Mouse (Mus musculus): Measurements from ENCODE around the gene Slc41a3. TPM values are rescaled to one million over a fixed set of nuclear protein-coding genes. Genes with fewer than 3 reads are reported as not detected.

Slc41a3 gene
- polyA plus RNA-seq, 1 experiment from 2014 or later: 5.8 TPM

- H3K4me1 ChIP-seq: 0 out of 2 replicates have a peak, but pooled peaks cover 3% of the 10 kb centered on the region
- H3K27ac ChIP-seq: no peak overlapping the region
- no peak for ATAC-seq (replicated peaks)
- WGBS: 87% methylated on average over 19 of the region's 19 CpGs
- no peak overlapping the region for H3K4me2 ChIP-seq
- no peaks in the 10 kb centered on the region for H3K9me3 ChIP-seq
- no peaks in the 10 kb centered on the region for H3K36me3 ChIP-seq (replicated peaks)
- H3K4me3 ChIP-seq: no peak overlapping the region
- H3K9ac ChIP-seq: no peak overlapping the region
- H3K27me3 ChIP-seq (replicated peaks): no peaks in the 10 kb centered on the region
Observed at GRCm38 (mm10) chr6:90618821-90619636, 14.5 kb downstream of the Slc41a3 start.

- no peak for ATAC-seq (replicated peaks)
- WGBS: 76% methylated on average over 5 of the region's 5 CpGs
Observed at GRCm38 (mm10) chr6:90619936-90620335, 15.4 kb downstream of the Slc41a3 start.

GRCm38 (mm10) chr6:90620791-90621583, 16.5 kb downstream of the Slc41a3 start:
- WGBS: 37% methylated on average over 9 of the region's 9 CpGs
- H3K9me3 ChIP-seq: no peaks in the 10 kb centered on the region
- ATAC-seq (replicated peaks): no peak
- no peak overlapping the region for H3K4me2 ChIP-seq
- no peaks in the 10 kb centered on the region for H3K36me3 ChIP-seq (replicated peaks)
- H3K27ac ChIP-seq: no peak overlapping the region
- 0 out of 2 replicates have a peak, but pooled peaks cover 3% of the 10 kb centered on the region for H3K4me1 ChIP-seq
- no peak overlapping the region for H3K4me3 ChIP-seq
- H3K27me3 ChIP-seq (replicated peaks): no peaks in the 10 kb centered on the region
- H3K9ac ChIP-seq: no peak overlapping the region

More at GRCm38 (mm10) chr6:90619936-90620335, 15.4 kb downstream of the Slc41a3 start:
- Histone ChIP-seq H3K27ac (no peak overlapping the region), H3K9me3 (no peaks in the 10 kb centered on the region), H3K36me3 (replicated peaks) (no peaks in the 10 kb centered on the region), H3K9ac (no peak overlapping the region), H3K4me2 (no peak overlapping the region), H3K4me1 (0 out of 2 replicates have a peak, but pooled peaks cover 3% of the 10 kb centered on the region), H3K4me3 (no peak overlapping the region), H3K27me3 (replicated peaks) (no peaks in the 10 kb centered on the region)

- Histone ChIP-seq H3K9ac (no peak overlapping the region), H3K9me3 (no peaks in the 10 kb centered on the region), H3K27me3 (replicated peaks) (no peaks in the 10 kb centered on the region), H3K4me2 (no peak overlapping the region), H3K4me3 (no peak overlapping the region), H3K36me3 (replicated peaks) (no peaks in the 10 kb centered on the region), H3K27ac (no peak overlapping the region), H3K4me1 (0 out of 2 replicates have a peak, but pooled peaks cover 3% of the 10 kb centered on the region)
- 84% methylated on average over 6 of the region's 6 CpGs for WGBS
- no peak for ATAC-seq (replicated peaks)
Observed at GRCm38 (mm10) chr6:90621584-90621890, 17.0 kb downstream of the Slc41a3 start.

- WGBS: 36% methylated on average over 11 of the region's 11 CpGs
- H3K4me2 ChIP-seq: no peak overlapping the region
Observed at GRCm38 (mm10) chr6:90622758-90623455, 18.4 kb downstream of the Slc41a3 start.

GRCm38 (mm10) chr6:90623456-90623836, 18.9 kb downstream of the Slc41a3 start:
- Histone ChIP-seq H3K36me3 (replicated peaks) (no peaks in the 10 kb centered on the region), H3K27me3 (replicated peaks) (no peaks in the 10 kb centered on the region), H3K9me3 (no peaks in the 10 kb centered on the region), H3K27ac (no peak overlapping the region), H3K9ac (no peak overlapping the region), H3K4me2 (no peak overlapping the region), H3K4me1 (0 out of 2 replicates have a peak, but pooled peaks cover 3% of the 10 kb centered on the region), H3K4me3 (no peak overlapping the region)
- 82% methylated on average over 5 of the region's 5 CpGs for WGBS
- ATAC-seq (replicated peaks): no peak

More at GRCm38 (mm10) chr6:90622758-90623455, 18.4 kb downstream of the Slc41a3 start:
- H3K27me3 ChIP-seq (replicated peaks): no peaks in the 10 kb centered on the region
- H3K4me3 ChIP-seq: no peak overlapping the region
- 0 out of 2 replicates have a peak, but pooled peaks cover 3% of the 10 kb centered on the region for H3K4me1 ChIP-seq
- H3K9ac ChIP-seq: no peak overlapping the region
- no peak overlapping the region for H3K27ac ChIP-seq
- H3K9me3 ChIP-seq: no peaks in the 10 kb centered on the region
- 0 out of 2 replicates have a peak, but pooled peaks have one; percentile 18 for ATAC-seq (replicated peaks)
- no peaks in the 10 kb centered on the region for H3K36me3 ChIP-seq (replicated peaks)

- 89% methylated on average over 6 of the region's 6 CpGs for WGBS
Observed at GRCm38 (mm10) chr6:90624184-90624583, 19.7 kb downstream of the Slc41a3 start.

GRCm38 (mm10) chr6:90624733-90625132, 20.2 kb downstream of the Slc41a3 start:
- no peaks in the 10 kb centered on the region for H3K27me3 ChIP-seq (replicated peaks)
- no peak overlapping the region for H3K4me3 ChIP-seq
- no peaks in the 10 kb centered on the region for H3K36me3 ChIP-seq (replicated peaks)
- 82% methylated on average over 11 of the region's 11 CpGs for WGBS
- 0 out of 2 replicates have a peak, but pooled peaks cover 3% of the 10 kb centered on the region for H3K4me1 ChIP-seq
- ATAC-seq (replicated peaks): no peak
- H3K9ac ChIP-seq: no peak overlapping the region
- H3K27ac ChIP-seq: no peak overlapping the region
- no peak overlapping the region for H3K4me2 ChIP-seq
- H3K9me3 ChIP-seq: no peaks in the 10 kb centered on the region

More at GRCm38 (mm10) chr6:90624184-90624583, 19.7 kb downstream of the Slc41a3 start:
- no peak overlapping the region for H3K4me2 ChIP-seq
- no peaks in the 10 kb centered on the region for H3K9me3 ChIP-seq
- H3K27me3 ChIP-seq (replicated peaks): no peaks in the 10 kb centered on the region
- no peaks in the 10 kb centered on the region for H3K36me3 ChIP-seq (replicated peaks)
- ATAC-seq (replicated peaks): no peak
- H3K4me1 ChIP-seq: 0 out of 2 replicates have a peak, but pooled peaks cover 3% of the 10 kb centered on the region
- H3K27ac ChIP-seq: no peak overlapping the region
- no peak overlapping the region for H3K4me3 ChIP-seq
- H3K9ac ChIP-seq: no peak overlapping the region

GRCm38 (mm10) chr6:90625207-90625994, 20.9 kb downstream of the Slc41a3 start:
- Histone ChIP-seq H3K4me1 (0 out of 2 replicates have a peak, but pooled peaks cover 3% of the 10 kb centered on the region), H3K4me2 (no peak overlapping the region), H3K9ac (no peak overlapping the region), H3K27me3 (replicated peaks) (no peaks in the 10 kb centered on the region), H3K36me3 (replicated peaks) (no peaks in the 10 kb centered on the region), H3K27ac (no peak overlapping the region), H3K4me3 (no peak overlapping the region), H3K9me3 (no peaks in the 10 kb centered on the region)
- no peak for ATAC-seq (replicated peaks)
- 82% methylated on average over 7 of the region's 7 CpGs for WGBS

- Histone ChIP-seq H3K4me2 (no peak overlapping the region), H3K4me3 (no peak overlapping the region), H3K36me3 (replicated peaks) (no peaks in the 10 kb centered on the region), H3K9me3 (no peaks in the 10 kb centered on the region), H3K27me3 (replicated peaks) (no peaks in the 10 kb centered on the region), H3K9ac (no peak overlapping the region), H3K4me1 (0 out of 2 replicates have a peak, but pooled peaks cover 3% of the 10 kb centered on the region), H3K27ac (no peak overlapping the region)
- 85% methylated on average over 4 of the region's 4 CpGs for WGBS
- ATAC-seq (replicated peaks): no peak
Observed at GRCm38 (mm10) chr6:90627556-90627955, 23.0 kb downstream of the Slc41a3 start.

GRCm38 (mm10) chr6:90629506-90629905, 25.0 kb downstream of the Slc41a3 start:
- no peak overlapping the region for H3K27ac ChIP-seq
- no peak overlapping the region for H3K9ac ChIP-seq
- H3K36me3 ChIP-seq (replicated peaks): no peaks in the 10 kb centered on the region
- H3K4me2 ChIP-seq: no peak overlapping the region
- no peak overlapping the region for H3K4me3 ChIP-seq
- 84% methylated on average over 6 of the region's 6 CpGs for WGBS
- H3K9me3 ChIP-seq: no peaks in the 10 kb centered on the region
- no peaks in the 10 kb centered on the region for H3K27me3 ChIP-seq (replicated peaks)
- H3K4me1 ChIP-seq: no peaks in the 10 kb centered on the region
- no peak for ATAC-seq (replicated peaks)
